Mouse (Mus musculus): ENCODE results near the gene Tmem143. TPM values are rescaled to one million over a fixed set of nuclear protein-coding genes. Genes with fewer than 3 reads are reported as not detected.

Gene Tmem143
- polyA plus RNA-seq (2015; fragmentation: Nextera tagmentation; extraction: Ambion mirVana), result 3.6 and 4.0 TPM in 2 replicates

GRCm38 (mm10) chr7:45896517-45897257 is at the start of gene Tmem143, which contains the start of gene Syngr4:
Gene Tmem143 (plus strand): TSS chr7:45896941.
Gene Syngr4 (minus strand): TSS chr7:45896714.

GRCm38 (mm10) chr7:45872624-45873023 is 24.1 kb upstream of the Tmem143 start, which contains the start of gene Kdelr1:
Gene Kdelr1 (plus strand): TSS chr7:45872772.

DNA sequence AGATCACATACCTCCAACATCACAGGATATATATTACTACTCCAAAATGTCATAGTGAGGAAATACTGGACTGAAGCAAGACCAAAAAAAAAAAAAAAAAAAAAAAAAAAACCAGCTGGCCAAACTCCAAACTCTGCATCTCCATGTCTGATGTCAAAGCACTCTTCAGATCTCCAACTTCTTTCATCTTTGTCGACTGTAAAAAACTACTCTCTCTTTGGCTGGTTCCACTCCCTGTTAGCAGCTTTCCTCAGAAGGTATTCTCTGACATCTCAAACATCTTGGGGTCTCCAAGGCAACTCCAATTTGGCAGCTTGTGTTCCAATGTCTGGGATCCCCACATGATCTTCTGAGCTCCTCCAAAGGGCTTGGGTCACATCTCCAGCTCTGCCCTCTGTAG is 18.5 kb upstream of the Tmem143 start, which contains the start of gene Grin2d:
Gene Grin2d (minus strand): TSS at position 101 of the 400 bp plus-strand sequence.

GRCm38 (mm10) chr7:45921242-45921621 is 24.5 kb downstream of the Tmem143 start, which contains the start of gene Emp3:
Gene Emp3 (minus strand): TSS chr7:45921404.

DNA sequence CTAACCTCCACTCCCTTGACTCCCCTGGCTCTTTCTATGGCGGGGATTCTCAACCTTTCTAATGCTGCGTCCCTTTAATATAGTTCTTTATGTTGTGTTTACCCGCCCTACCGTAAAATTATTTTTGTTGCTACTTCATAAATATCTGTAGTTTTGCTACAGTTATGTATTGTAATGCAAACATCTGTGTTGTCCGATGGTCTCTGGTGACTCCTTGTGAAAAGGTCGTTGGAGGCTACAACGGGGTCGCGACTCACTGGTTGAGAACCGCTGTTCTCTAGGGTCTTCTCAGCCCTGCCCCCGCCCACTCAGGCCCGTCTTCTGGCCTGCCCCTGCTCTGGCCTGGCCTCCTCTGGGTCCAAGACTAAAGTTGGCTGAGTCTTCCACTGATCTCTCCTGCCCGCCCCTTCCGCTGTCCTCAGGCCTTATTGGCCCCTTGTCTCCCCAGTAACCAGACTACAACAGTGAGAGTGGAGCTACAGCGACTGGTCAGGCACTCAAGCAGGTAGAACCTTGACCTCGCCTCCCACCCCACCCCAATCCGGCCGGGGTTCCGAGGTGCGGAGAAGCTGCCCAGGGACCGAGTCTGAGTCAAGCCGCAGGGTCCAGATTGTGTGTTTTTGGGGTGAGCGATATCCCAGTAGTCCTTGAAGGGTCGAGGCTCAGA is 27.2 kb downstream of the Tmem143 start, which contains the start of gene Ccdc114:
Gene Ccdc114 (plus strand): TSS at position 311 of the 667 bp plus-strand sequence.

Other genes with a start within 250 kb of the Tmem143 start
- gene Fut2, start 230.5 kb upstream of the Tmem143 start, polyA plus RNA-seq (2015; fragmentation: Nextera tagmentation; extraction: Ambion mirVana), result 2.7 and 2.9 TPM in 2 replicates
- not detected in 2 replicates for gene Ntn5, start 212.9 kb upstream of the Tmem143 start, polyA plus RNA-seq (2015; fragmentation: Nextera tagmentation; extraction: Ambion mirVana)
- gene Sec1, start 202.5 kb upstream of the Tmem143 start, polyA plus RNA-seq (2015; fragmentation: Nextera tagmentation; extraction: Ambion mirVana), result 0.10 TPM in 1 of 2 replicates, not detected in the other
- 3.4 and 4.0 TPM in 2 replicates for gene Car11, start 197.1 kb upstream of the Tmem143 start, polyA plus RNA-seq (2015; fragmentation: Nextera tagmentation; extraction: Ambion mirVana)
- 4.3 and 5.1 TPM in 2 replicates for gene Dbp, start 191.9 kb upstream of the Tmem143 start, polyA plus RNA-seq (2015; fragmentation: Nextera tagmentation; extraction: Ambion mirVana)
- 683 and 783 TPM in 2 replicates for gene Rpl18, start 181.5 kb upstream of the Tmem143 start, polyA plus RNA-seq (2015; fragmentation: Nextera tagmentation; extraction: Ambion mirVana)
- 15.2 and 16.7 TPM in 2 replicates for gene Sphk2, start 178.9 kb upstream of the Tmem143 start, polyA plus RNA-seq (2015; fragmentation: Nextera tagmentation; extraction: Ambion mirVana)
- gene Fam83e, start 175.7 kb upstream of the Tmem143 start, polyA plus RNA-seq (2015; fragmentation: Nextera tagmentation; extraction: Ambion mirVana), result 0.64 and 0.82 TPM in 2 replicates
- not detected in 2 replicates for gene Spaca4, start 171.1 kb upstream of the Tmem143 start, polyA plus RNA-seq (2015; fragmentation: Nextera tagmentation; extraction: Ambion mirVana)
- 0.10 and 0.21 TPM in 2 replicates for gene Lmtk3, start 113.2 kb upstream of the Tmem143 start, polyA plus RNA-seq (2015; fragmentation: Nextera tagmentation; extraction: Ambion mirVana)
- 0.40 and 0.69 TPM in 2 replicates for gene Sult2b1, start 112.3 kb upstream of the Tmem143 start, polyA plus RNA-seq (2015; fragmentation: Nextera tagmentation; extraction: Ambion mirVana)
- gene Cyth2, start 82.4 kb upstream of the Tmem143 start, polyA plus RNA-seq (2015; fragmentation: Nextera tagmentation; extraction: Ambion mirVana), result 49.2 and 49.5 TPM in 2 replicates
- 0.16 and 0.28 TPM in 2 replicates for gene Kcnj14, start 72.2 kb upstream of the Tmem143 start, polyA plus RNA-seq (2015; fragmentation: Nextera tagmentation; extraction: Ambion mirVana)
- gene Grwd1, start 66.0 kb upstream of the Tmem143 start, polyA plus RNA-seq (2015; fragmentation: Nextera tagmentation; extraction: Ambion mirVana), result 27.8 and 30.1 TPM in 2 replicates
- 59.9 and 61.7 TPM in 2 replicates for gene Kdelr1, start 24.2 kb upstream of the Tmem143 start, polyA plus RNA-seq (2015; fragmentation: Nextera tagmentation; extraction: Ambion mirVana)
- 0.65 and 0.74 TPM in 2 replicates for gene Grin2d, start 18.6 kb upstream of the Tmem143 start, polyA plus RNA-seq (2015; fragmentation: Nextera tagmentation; extraction: Ambion mirVana)
- gene Syngr4, start 227 bp upstream of the Tmem143 start, polyA plus RNA-seq (2015; fragmentation: Nextera tagmentation; extraction: Ambion mirVana), result 0.39 and 0.41 TPM in 2 replicates
- gene Emp3, start 24.5 kb downstream of the Tmem143 start, polyA plus RNA-seq (2015; fragmentation: Nextera tagmentation; extraction: Ambion mirVana), result 311 and 437 TPM in 2 replicates
- gene Ccdc114, start 27.1 kb downstream of the Tmem143 start, polyA plus RNA-seq (2015; fragmentation: Nextera tagmentation; extraction: Ambion mirVana), result 1.4 and 1.5 TPM in 2 replicates
- gene Abcc6, start 133.4 kb downstream of the Tmem143 start, polyA plus RNA-seq (2015; fragmentation: Nextera tagmentation; extraction: Ambion mirVana), result not detected in 2 replicates
- gene Nomo1, start 136.8 kb downstream of the Tmem143 start, polyA plus RNA-seq (2015; fragmentation: Nextera tagmentation; extraction: Ambion mirVana), result 20.3 and 20.5 TPM in 2 replicates
- gene Kcnj11, start 203.8 kb downstream of the Tmem143 start, polyA plus RNA-seq (2015; fragmentation: Nextera tagmentation; extraction: Ambion mirVana), result not detected in 2 replicates